Mouse (Mus musculus) ES-E14 (cell line): ENCODE measurements at regions not wholly inside any gene's neighbourhood (a gene's known extent, or its start where the extent isn't known, plus 50 kb on each side); places are given as distances from the start of the nearest gene placed in this dataset.

Source experiments
- DNase-seq: peaks from one replicate; pipeline ENCODE4 v3.0.0-alpha.2; 2013; ENCODE audit warnings: low read depth, low spot score
- H3K27ac ChIP-seq: 2 replicates; pipeline ENCODE4 v1.5.1; 2012; ENCODE audit warnings: low read depth, mild to moderate bottlenecking, low read length, moderate library complexity, mixed read lengths; ENCODE audit not compliant: poor library complexity, insufficient read depth, severe bottlenecking
- H3K36me3 ChIP-seq: 2 replicates; pipeline ENCODE4 v1.6.1; 2012; ENCODE audit warnings: mild to moderate bottlenecking, low read length, moderate library complexity, mixed read lengths; ENCODE audit not compliant: control insufficient read depth, poor library complexity, insufficient read depth, severe bottlenecking
- H3K4me1 ChIP-seq, 2 experiments: fragments of 150-350 bp in 1 of 2; sonication (generic) in 1 of 2; 2 replicates each; pipeline ENCODE4 v1.6.1; 2012; ENCODE audit warnings: low read length in 2 of 2, mild to moderate bottlenecking in 1 of 2, mixed read lengths in 1 of 2; ENCODE audit not compliant: control insufficient read depth in 2 of 2, insufficient read depth in 2 of 2, poor library complexity in 1 of 2
- H3K4me3 ChIP-seq, 2 experiments: fragments of 150-350 bp in 1 of 2; sonication (generic) in 1 of 2; 2 replicates each; pipeline ENCODE4 v1.5.1; 2012; ENCODE audit warnings: low read length in 2 of 2, low read depth in 1 of 2, mild to moderate bottlenecking in 1 of 2, mixed read lengths in 1 of 2; ENCODE audit not compliant: insufficient read depth in 1 of 2, poor library complexity in 1 of 2, severe bottlenecking in 1 of 2
- H3K9ac ChIP-seq: 2 replicates; pipeline ENCODE4 v1.6.1; 2012; ENCODE audit warnings: low read depth, mild to moderate bottlenecking, low read length, mixed read lengths; ENCODE audit not compliant: poor library complexity, insufficient read depth, severe bottlenecking
- H3K9me3 ChIP-seq: fragments of 150-350 bp; sonication (generic); 2 replicates; pipeline ENCODE4 v1.6.1; 2012; ENCODE audit warnings: low read depth, mild to moderate bottlenecking, low read length; ENCODE audit not compliant: control insufficient read depth, insufficient read depth
- CHD2 ChIP-seq: IDR thresholded peaks from 2 replicates; pipeline ENCODE4 v1.6.1; 2014; ENCODE audit warnings: mild to moderate bottlenecking, low read depth, low read length, inconsistent platforms
- HCFC1 ChIP-seq: IDR thresholded peaks from 2 replicates; pipeline ENCODE4 v1.6.1; 2012; ENCODE audit warnings: low read length, inconsistent platforms, borderline replicate concordance; ENCODE audit not compliant: insufficient read depth
- MAFK ChIP-seq: IDR thresholded peaks from 2 replicates; pipeline ENCODE4 v1.6.1; 2014; ENCODE audit warnings: mild to moderate bottlenecking, low read depth, low read length, inconsistent platforms; ENCODE audit not compliant: insufficient read depth
- ZC3H11A ChIP-seq: IDR thresholded peaks from 2 replicates; pipeline ENCODE4 v1.6.1; 2012; ENCODE audit warnings: low read depth, mild to moderate bottlenecking, inconsistent platforms, low read length, borderline replicate concordance
- ZNF384 ChIP-seq: IDR thresholded peaks from 2 replicates; pipeline ENCODE4 v1.6.1; 2012; ENCODE audit warnings: low read depth, low read length, inconsistent platforms
- in situ Hi-C, 2 experiments: fragments of 600-800 bp; cut with MboI; formaldehyde crosslinking; loops; one replicate each; pipeline ENCODE4 v1.15.1; 2025; ENCODE audit warnings: low sequenced_read_pairs in 2 of 2, inconsistent platforms in 1 of 2; ENCODE audit not compliant: unreplicated experiment in 2 of 2

DNA sequence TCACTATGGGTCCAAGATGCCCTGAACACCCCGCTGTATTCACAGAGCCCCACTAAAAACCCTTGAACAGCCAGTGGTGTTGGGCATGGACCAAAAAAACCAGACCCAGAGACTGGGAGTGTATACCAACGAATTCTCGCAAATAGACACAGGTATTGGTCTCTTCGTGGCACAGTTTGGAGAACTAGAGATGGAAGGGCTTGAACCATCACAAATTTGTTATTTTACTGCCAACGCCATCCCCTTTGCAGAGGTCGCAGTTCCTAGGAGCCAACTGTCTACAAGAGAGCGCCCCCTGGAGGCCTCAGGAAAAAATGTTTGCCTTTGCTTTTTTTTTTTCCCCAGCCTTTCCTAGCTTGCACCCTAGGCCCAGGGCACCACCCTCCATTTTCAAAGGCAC lies 99.1 kb downstream of the Edn3 start:
- Histone ChIP-seq H3K4me1 (no peaks in the 10 kb centered on the region), H3K36me3 (no peaks in the 10 kb centered on the region), H3K9me3 (no peaks in the 10 kb centered on the region), H3K27ac (no peak overlapping the region), H3K4me3 (no peak overlapping the region), H3K9ac (no peak overlapping the region)
- TF ChIP-seq ZNF384 (peak; percentile 93), MAFK (no peak), ZC3H11A (no peak), HCFC1 (no peak), CHD2 (no peak)
- DNase-seq, result peak; percentile 36
- in situ Hi-C loops, result loop anchor here in 1 of 2 experiments (10.0 kb wide), 1 partner anchor 545 kb away; no protein-coding TSS in a partner anchor

DNA sequence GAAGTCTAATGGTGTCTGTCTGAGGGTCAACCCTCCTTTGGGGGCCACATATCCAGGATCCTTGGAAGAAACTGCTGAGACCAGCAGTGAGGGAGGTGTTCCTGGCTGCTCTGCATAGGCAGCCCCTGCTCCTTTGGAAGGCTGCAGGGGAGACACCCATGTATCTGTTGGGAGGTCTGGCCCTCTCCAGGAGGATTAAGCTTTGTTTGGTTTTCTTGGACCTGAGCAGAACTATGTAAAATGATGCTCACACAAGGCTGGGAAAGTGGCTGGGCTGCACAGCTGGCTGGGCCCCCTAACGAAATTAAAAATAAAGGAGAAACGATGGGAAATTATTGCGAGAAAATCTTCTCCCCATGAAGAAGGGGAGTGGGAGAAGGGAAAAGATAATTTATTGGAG lies 104.2 kb downstream of the Edn3 start:
- no peak for DNase-seq
- Histone ChIP-seq H3K4me1 (no peaks in the 10 kb centered on the region), H3K4me3 (no peak overlapping the region), H3K9ac (no peak overlapping the region), H3K36me3 (no peaks in the 10 kb centered on the region), H3K27ac (no peak overlapping the region), H3K9me3 (no peaks in the 10 kb centered on the region)
- TF ChIP-seq ZC3H11A (no peak), MAFK (no peak), HCFC1 (no peak), CHD2 (no peak), ZNF384 (no peak)
- in situ Hi-C loops, result no loop called here

DNA sequence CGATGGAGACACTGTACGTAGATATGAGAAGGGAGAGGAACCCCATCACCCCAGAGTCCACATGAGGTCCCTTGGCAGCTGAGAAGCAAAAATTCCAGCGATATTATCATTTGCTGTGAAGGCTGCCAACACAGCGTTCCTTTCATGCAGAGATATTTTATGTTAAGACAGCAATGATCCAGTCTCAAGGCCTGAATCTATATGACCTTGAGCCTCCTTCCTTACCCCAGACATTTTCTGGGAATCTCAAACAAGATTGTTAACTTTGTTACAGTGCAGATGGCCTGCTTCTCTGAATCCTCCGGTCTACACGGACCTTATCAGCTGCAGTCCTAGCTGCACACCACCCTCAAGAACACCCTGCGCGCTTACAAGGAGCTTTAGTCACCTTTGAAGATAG lies 106.1 kb downstream of the Edn3 start:
- no peak for DNase-seq
- TF ChIP-seq ZC3H11A (no peak), MAFK (no peak), CHD2 (no peak), HCFC1 (no peak), ZNF384 (no peak)
- Histone ChIP-seq H3K27ac (no peak overlapping the region), H3K4me3 (no peak overlapping the region), H3K4me1 (no peaks in the 10 kb centered on the region), H3K36me3 (no peaks in the 10 kb centered on the region), H3K9ac (no peak overlapping the region), H3K9me3 (no peaks in the 10 kb centered on the region)
- in situ Hi-C loops, result no loop called here

DNA sequence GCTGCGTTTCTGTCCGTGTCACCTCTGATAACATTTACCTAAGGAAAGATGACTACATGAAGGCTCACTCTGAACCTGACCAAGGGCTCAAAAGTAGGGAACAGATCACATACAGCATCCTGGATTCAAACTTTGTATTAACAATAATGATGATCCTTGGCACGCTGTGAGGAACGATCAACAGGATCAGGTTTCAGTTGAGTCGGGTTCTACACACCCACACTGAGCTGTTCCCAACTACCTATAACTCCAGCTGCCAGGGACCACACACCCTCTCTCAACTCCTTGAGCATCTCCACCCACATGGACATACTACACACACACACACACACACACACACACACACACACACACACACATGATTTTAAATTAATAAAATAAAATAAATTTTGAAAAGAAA lies 107.0 kb downstream of the Edn3 start:
- no peak overlapping the region for H3K4me3 ChIP-seq
- no peak overlapping the region for H3K9ac ChIP-seq
- H3K9me3 ChIP-seq, result no peaks in the 10 kb centered on the region
- no peaks in the 10 kb centered on the region for H3K36me3 ChIP-seq
- no peak overlapping the region for H3K27ac ChIP-seq
- TF ChIP-seq HCFC1, result no peak
- no peak for TF ChIP-seq MAFK
- no peak for TF ChIP-seq ZNF384
- TF ChIP-seq CHD2, result no peak
- TF ChIP-seq ZC3H11A, result no peak
- no peaks in the 10 kb centered on the region for H3K4me1 ChIP-seq
- no peak for DNase-seq
- in situ Hi-C loops, result no loop called here

DNA sequence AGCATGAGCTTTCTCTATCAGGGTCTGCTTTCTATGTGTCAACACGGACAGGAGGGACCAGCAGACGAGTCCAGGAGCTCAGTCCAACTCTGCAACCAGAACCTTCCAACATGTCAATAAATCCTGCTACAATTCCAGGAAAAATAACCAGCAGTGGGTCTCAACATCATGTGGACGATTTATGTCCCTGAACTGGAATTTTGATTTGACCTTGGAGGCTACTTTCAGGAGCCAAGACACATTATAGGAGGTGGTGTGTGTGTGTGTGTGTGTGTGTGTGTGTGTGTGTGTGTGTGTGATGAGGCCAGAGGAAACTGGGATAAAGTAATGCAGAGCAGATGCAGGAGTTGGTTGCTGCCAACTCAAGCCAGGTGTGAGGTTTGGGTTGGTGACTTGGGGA lies 107.8 kb downstream of the Edn3 start:
- H3K4me1 ChIP-seq, result no peaks in the 10 kb centered on the region

More for the DNA sequence above, 107.8 kb downstream of the Edn3 start:
- H3K9ac ChIP-seq, result no peak overlapping the region
- no peak overlapping the region for H3K4me3 ChIP-seq
- H3K36me3 ChIP-seq, result no peaks in the 10 kb centered on the region
- TF ChIP-seq ZC3H11A (no peak), HCFC1 (no peak), ZNF384 (no peak), MAFK (no peak), CHD2 (no peak)
- no peak for DNase-seq
- in situ Hi-C loops, result no loop called here
- no peaks in the 10 kb centered on the region for H3K9me3 ChIP-seq
- no peak overlapping the region for H3K27ac ChIP-seq
